ENCODE assay signal across 24 mouse cellular contexts in the genomic region with DNA sequence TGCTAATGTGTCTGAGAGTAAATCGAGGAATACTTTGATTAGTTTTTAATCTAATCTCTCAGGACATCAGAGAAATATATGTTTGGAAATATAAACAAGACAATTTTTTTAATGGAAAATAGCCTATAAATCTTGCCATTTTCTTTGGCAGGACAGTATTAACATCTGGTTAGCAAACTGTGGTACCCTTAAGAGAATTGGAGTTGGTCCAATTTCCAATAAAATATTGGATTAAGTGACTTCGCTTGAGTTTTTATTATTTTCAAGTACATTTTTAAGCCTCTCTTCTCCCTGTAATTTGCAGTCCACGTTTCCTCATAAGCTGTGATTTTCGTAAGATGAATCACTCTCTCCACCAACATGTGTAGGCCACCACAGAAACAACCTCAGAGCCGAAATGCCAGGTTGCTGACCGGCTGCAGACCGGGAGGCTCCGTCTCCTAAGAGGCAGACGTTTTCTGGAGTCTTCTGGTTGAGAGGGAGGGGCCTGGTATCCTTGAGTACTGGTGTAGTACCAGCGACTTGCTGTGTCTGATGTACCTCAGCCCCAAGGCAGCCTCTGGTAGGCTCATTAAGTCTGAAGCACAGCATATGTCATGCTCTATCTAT.
A peak's percentile ranks its signal among the peaks of the same experiment; 100 is the strongest.
DNase-seq lines count a peak whose midpoint lies in the region; ATAC-seq lines count a peak whose summit lies in the region.
"Had no signal": no experiment of that assay in that cellular context is flagged by ENCODE, and none has a peak within 500 bp of the region (broad histone marks: within the 10 kb centered on the region; RNA-seq: fewer than 3 reads in every experiment).

No protein-coding gene starts in this region.

- no peaks in the 10 kb centered on the region for H3K9me3 ChIP-seq in forebrain, embryonic 13.5 days (replicated peaks)
- H3K9me3 ChIP-seq in forebrain, embryonic 11.5 days (ENCODE audit: control insufficient read depth, low read length), result no peaks in the 10 kb centered on the region
- H3K9me3 ChIP-seq in limb, embryonic 11.5 days (ENCODE audit: control insufficient read depth, low read length), result no peaks in the 10 kb centered on the region
- H3K9me3 ChIP-seq in limb, embryonic 10.5 days (replicated peaks), result no peaks in the 10 kb centered on the region
- H3K9me3 ChIP-seq: embryonic facial prominence, embryonic 12.5 days had no signal

- no peak for DNase-seq in forebrain, embryonic 11.5 days (ENCODE audit: low spot score)
- no peak for DNase-seq in limb, embryonic 11.5 days (ENCODE audit: low spot score)
- DNase-seq in limb, embryonic 10.5 days (ENCODE audit: low spot score), result no peak
- DNase-seq in 3T3-L1 (ENCODE audit: low read depth, low spot score), result peak; percentile 66
- peak; percentile 67 for DNase-seq in fibroblast of lung, adult 2 months (ENCODE audit: low read depth)
- no peak for DNase-seq in liver
- no peak for DNase-seq in heart, postnatal 4 days
- DNase-seq: adrenal gland, adult 8-10 months; cerebellum, adult 11-12 months; cerebellum, postnatal 14 days; gastrocnemius, postnatal 36 days; kidney, adult 9 months; kidney, postnatal 25 days; liver, postnatal 0 days; thymus, adult 18-20 months; thymus, postnatal 4 days had no signal

- no peak overlapping the region for H3K4me2 ChIP-seq in forebrain, embryonic 13.5 days
- no peak overlapping the region for H3K4me2 ChIP-seq in forebrain, embryonic 11.5 days (ENCODE audit: low read depth, low read length, severe bottlenecking)
- H3K4me2 ChIP-seq in limb, embryonic 11.5 days (ENCODE audit: low read depth, severe bottlenecking), result no peak overlapping the region
- H3K4me2 ChIP-seq: embryonic facial prominence, embryonic 12.5 days; liver, embryonic 11.5 days had no signal

- H3K4me3 ChIP-seq in forebrain, embryonic 13.5 days, result no peak overlapping the region
- H3K4me3 ChIP-seq in forebrain, embryonic 11.5 days (ENCODE audit: low read depth, low read length), result no peak overlapping the region
- H3K4me3 ChIP-seq in limb, embryonic 11.5 days (ENCODE audit: low read depth, low read length), result no peak overlapping the region
- H3K4me3 ChIP-seq in limb, embryonic 10.5 days, result no peak overlapping the region
- H3K4me3 ChIP-seq: embryonic facial prominence, embryonic 12.5 days; layer of hippocampus, adult 2 months had no signal

- ATAC-seq in forebrain, embryonic 13.5 days, result no peak
- no peak for ATAC-seq in forebrain, embryonic 11.5 days (replicated peaks; ENCODE audit: low FRiP score)
- no peak for ATAC-seq in limb, embryonic 11.5 days (ENCODE audit: insufficient number of reproducible peaks, low FRiP score, low TSS enrichment, low read depth)
- ATAC-seq: hindbrain, embryonic 16.5 days; intestine, embryonic 16.5 days; liver, postnatal 0 days; midbrain, embryonic 16.5 days had no signal

- H3K27ac ChIP-seq in forebrain, embryonic 13.5 days, result 0 out of 2 replicates have a peak overlapping the region, but pooled peaks have one; percentile 28
- H3K27ac ChIP-seq in forebrain, embryonic 11.5 days (ENCODE audit: low read depth, low read length), result no peak overlapping the region
- H3K27ac ChIP-seq in limb, embryonic 11.5 days (replicated peaks; ENCODE audit: low read depth, low read length), result 0 out of 2 replicates have a peak overlapping the region, but pooled peaks have one; percentile 12
- no peak overlapping the region for H3K27ac ChIP-seq in limb, embryonic 10.5 days
- H3K27ac ChIP-seq: embryonic facial prominence, embryonic 12.5 days; layer of hippocampus, adult 2 months; macrophage had no signal

- H3K36me3 ChIP-seq in forebrain, embryonic 13.5 days (ENCODE audit: poor library complexity, severe bottlenecking), result no peaks in the 10 kb centered on the region
- H3K36me3 ChIP-seq in forebrain, embryonic 11.5 days (ENCODE audit: control insufficient read depth, insufficient read depth, low read length), result no peaks in the 10 kb centered on the region
- no peaks in the 10 kb centered on the region for H3K36me3 ChIP-seq in limb, embryonic 11.5 days (ENCODE audit: control insufficient read depth, insufficient read depth, low read length)
- peaks cover 7% of the 10 kb centered on the region for H3K36me3 ChIP-seq in limb, embryonic 10.5 days
- H3K36me3 ChIP-seq: embryonic facial prominence, embryonic 12.5 days had no signal

- no peaks in the 10 kb centered on the region for H3K27me3 ChIP-seq in forebrain, embryonic 13.5 days
- no peaks in the 10 kb centered on the region for H3K27me3 ChIP-seq in forebrain, embryonic 11.5 days (ENCODE audit: control insufficient read depth, insufficient read depth, low read length)
- H3K27me3 ChIP-seq in limb, embryonic 11.5 days (ENCODE audit: control insufficient read depth, insufficient read depth, low read length), result no peaks in the 10 kb centered on the region
- H3K27me3 ChIP-seq in limb, embryonic 10.5 days (ENCODE audit: low read depth, poor library complexity, severe bottlenecking), result no peaks in the 10 kb centered on the region
- H3K27me3 ChIP-seq: embryonic facial prominence, embryonic 12.5 days had no signal

- H3K4me1 ChIP-seq in forebrain, embryonic 13.5 days, result peaks cover 41% of the 10 kb centered on the region
- peaks cover 1% of the 10 kb centered on the region; the same call in 1 of the 2 replicates for H3K4me1 ChIP-seq in forebrain, embryonic 11.5 days (replicated peaks; ENCODE audit: control insufficient read depth, insufficient read depth, low read length)
- 0 out of 2 replicates have a peak, but pooled peaks cover 1% of the 10 kb centered on the region for H3K4me1 ChIP-seq in limb, embryonic 11.5 days (ENCODE audit: control insufficient read depth, insufficient read depth, low read length)
- peaks cover 22% of the 10 kb centered on the region for H3K4me1 ChIP-seq in limb, embryonic 10.5 days

- no peak overlapping the region for H3K9ac ChIP-seq in forebrain, embryonic 13.5 days
- H3K9ac ChIP-seq in forebrain, embryonic 11.5 days (ENCODE audit: low read length), result no peak overlapping the region
- H3K9ac ChIP-seq in limb, embryonic 11.5 days (ENCODE audit: low read length), result no peak overlapping the region
- H3K9ac ChIP-seq: embryonic facial prominence, embryonic 12.5 days; liver, postnatal 0 days had no signal

- 69% methylated on average over 10 of the region's 10 CpGs for WGBS in forebrain, embryonic 13.5 days
- WGBS in forebrain, embryonic 11.5 days, result 83% methylated on average over 10 of the region's 10 CpGs
- 84% methylated on average over 10 of the region's 10 CpGs for WGBS in limb, embryonic 11.5 days
- 84% methylated on average over 10 of the region's 10 CpGs for WGBS in limb, embryonic 10.5 days

Comparison
In these comparisons a context has a peak if more than half of its experiments do, and no peak if none do; other contexts are left out.
1. H3K27ac ChIP-seq: peak in forebrain, embryonic 13.5 days (single experiment) and limb, embryonic 11.5 days (single experiment); none in forebrain, embryonic 11.5 days (single experiment) and limb, embryonic 10.5 days (single experiment).
2. DNase-seq: peak in 3T3-L1 (single experiment) and fibroblast of lung, adult 2 months (single experiment); none in forebrain, embryonic 11.5 days (single experiment), limb, embryonic 11.5 days (single experiment), limb, embryonic 10.5 days (single experiment), liver (single experiment) and heart, postnatal 4 days (single experiment).